Mouse (Mus musculus): ENCODE data around the gene Dppa4. TPM values are rescaled to one million over a fixed set of nuclear protein-coding genes. Genes with fewer than 3 reads are reported as not detected.

Gene Dppa4
- polyA plus RNA-seq, 1 experiment from 2014 or later: not detected

DNA sequence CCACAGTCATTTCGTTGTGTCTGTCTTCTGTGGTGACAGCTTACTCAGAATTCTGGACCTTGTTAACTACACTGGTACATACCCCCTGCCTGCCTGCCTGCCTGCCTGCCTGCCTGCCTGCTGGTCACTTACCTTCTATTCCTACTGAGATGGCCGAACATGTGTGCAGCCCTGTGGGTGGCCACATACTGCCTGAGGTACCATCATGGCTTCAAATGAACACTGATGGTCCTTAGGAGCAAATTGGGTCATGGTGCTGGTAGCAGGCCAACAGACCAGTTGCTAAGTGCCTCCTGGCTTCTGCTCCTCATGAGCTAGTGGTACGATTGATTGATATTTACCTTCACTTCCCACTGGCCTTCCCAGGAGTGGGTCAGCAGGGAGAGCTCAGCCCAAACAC is 48.3 kb downstream of the Dppa4 start:
- Histone ChIP-seq H3K4me3 (ENCODE audit: low read depth, low read length) (no peak overlapping the region), H3K27ac (ENCODE audit: low read depth, low read length) (no peak overlapping the region), H3K9ac (ENCODE audit: low read depth, low read length) (no peak overlapping the region), H3K4me2 (replicated peaks; ENCODE audit: low read depth) (no peak overlapping the region), H3K4me1 (replicated peaks; ENCODE audit: control insufficient read depth, insufficient read depth, low read length) (no peaks in the 10 kb centered on the region), H3K9me3 (ENCODE audit: control insufficient read depth) (no peaks in the 10 kb centered on the region), H3K36me3 (ENCODE audit: control insufficient read depth, insufficient read depth) (no peaks in the 10 kb centered on the region), H3K27me3 (replicated peaks; ENCODE audit: control insufficient read depth, insufficient read depth, low read length) (no peaks in the 10 kb centered on the region)
- ATAC-seq: no peak
- TF ChIP-seq CTCF (IDR thresholded peaks at IDR 0.05; ENCODE audit: low read depth): no peak
- WGBS: 82% methylated on average over 3 of the region's 3 CpGs

DNA sequence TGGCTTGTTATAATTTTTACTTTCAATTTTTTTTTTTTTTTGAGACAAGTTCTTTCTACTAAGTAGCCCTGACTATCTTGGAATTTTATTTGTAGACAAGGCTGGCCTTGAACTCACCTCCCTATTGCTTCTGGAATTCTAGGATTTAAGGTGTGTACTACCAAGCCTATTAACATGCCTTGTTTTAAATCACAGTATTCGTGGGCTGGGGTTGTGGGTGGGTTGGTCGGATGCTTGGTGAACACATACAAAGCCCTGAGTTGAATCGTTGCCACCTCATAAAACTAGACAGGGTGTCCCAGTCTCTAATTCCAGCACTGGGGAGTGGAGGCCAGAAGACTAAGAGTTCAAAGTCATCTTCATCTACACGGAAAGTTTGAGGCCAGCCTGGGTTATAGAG is 51.8 kb downstream of the Dppa4 start:
- ATAC-seq: no peak
- H3K4me2 ChIP-seq (replicated peaks; ENCODE audit: low read depth): no peak overlapping the region
- H3K4me3 ChIP-seq (ENCODE audit: low read depth, low read length): no peak overlapping the region
- H3K9me3 ChIP-seq (ENCODE audit: control insufficient read depth): no peaks in the 10 kb centered on the region
- WGBS: 85% methylated on average over 4 of the region's 4 CpGs
- H3K4me1 ChIP-seq (replicated peaks; ENCODE audit: control insufficient read depth, insufficient read depth, low read length): no peaks in the 10 kb centered on the region
- H3K27me3 ChIP-seq (replicated peaks; ENCODE audit: control insufficient read depth, insufficient read depth, low read length): no peaks in the 10 kb centered on the region
- no peak overlapping the region for H3K27ac ChIP-seq (ENCODE audit: low read depth, low read length)
- H3K9ac ChIP-seq (ENCODE audit: low read depth, low read length): no peak overlapping the region
- no peaks in the 10 kb centered on the region for H3K36me3 ChIP-seq (ENCODE audit: control insufficient read depth, insufficient read depth)
- no peak for TF ChIP-seq CTCF (IDR thresholded peaks at IDR 0.05; ENCODE audit: low read depth)

Other genes with a start within 250 kb of the Dppa4 start
- gene Dppa2, start 20.2 kb downstream of the Dppa4 start, polyA plus RNA-seq (2015; fragmentation: Nextera tagmentation; extraction: Ambion mirVana): 0.09 TPM in 1 of 2 replicates, not detected in the other
- 121 and 126 TPM in 2 replicates for gene Gm5485, start 128.7 kb downstream of the Dppa4 start, polyA plus RNA-seq (2015; fragmentation: Nextera tagmentation; extraction: Ambion mirVana)
- gene Morc1, start 147.5 kb downstream of the Dppa4 start, polyA plus RNA-seq (2015; fragmentation: Nextera tagmentation; extraction: Ambion mirVana): 0.09 and 0.16 TPM in 2 replicates

All from intestine, postnatal 0 days (tissue).